Mouse (Mus musculus) adrenal gland, adult 18-20 months (tissue): ENCODE results near the gene Atf7. TPM values are rescaled to one million over a fixed set of nuclear protein-coding genes. Genes with fewer than 3 reads are reported as not detected.
"Not testable (repeated sequence)": the region's sequence is repeated elsewhere in the genome, so short reads cannot be mapped to it uniquely, and the experiment has no call there.

ENCODE experiments used
- DNase-seq, 2 experiments: peaks; one replicate each; pipeline ENCODE4 v3.0.0; 2021 to 2022; ENCODE audit warnings: low spot score in 2 of 2
- total RNA-seq, 2 experiments: library from RNA; stranded (reverse); gene quantifications; 1 replicate in 1 of 2; 2 replicates in 1 of 2; pipeline ENCODE4 v1.2.3; 2021

Gene Atf7
- total RNA-seq, 2 experiments from 2014 or later: 58.9 to 62.1 TPM

DNA sequence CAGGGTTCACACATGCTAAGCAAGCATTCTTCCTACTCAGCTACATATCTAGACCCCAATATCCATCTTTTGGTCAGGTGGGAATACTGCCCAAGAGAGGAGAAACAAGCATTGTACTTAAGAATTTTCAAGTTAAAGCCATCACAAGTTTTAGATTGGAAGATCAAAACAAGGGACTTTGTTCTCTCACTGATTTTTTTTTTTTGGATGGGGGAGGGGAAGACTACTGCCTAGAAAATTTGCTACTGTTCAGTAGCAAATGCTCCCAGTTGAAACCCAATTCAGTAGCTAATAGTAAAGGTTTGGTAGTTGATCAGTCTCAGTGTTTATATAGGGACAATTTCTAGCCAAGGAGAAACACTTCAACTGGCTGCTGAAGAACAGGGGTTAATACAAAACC lies 2.7 kb downstream of the Atf7 start:
- DNase-seq: no peak

DNA sequence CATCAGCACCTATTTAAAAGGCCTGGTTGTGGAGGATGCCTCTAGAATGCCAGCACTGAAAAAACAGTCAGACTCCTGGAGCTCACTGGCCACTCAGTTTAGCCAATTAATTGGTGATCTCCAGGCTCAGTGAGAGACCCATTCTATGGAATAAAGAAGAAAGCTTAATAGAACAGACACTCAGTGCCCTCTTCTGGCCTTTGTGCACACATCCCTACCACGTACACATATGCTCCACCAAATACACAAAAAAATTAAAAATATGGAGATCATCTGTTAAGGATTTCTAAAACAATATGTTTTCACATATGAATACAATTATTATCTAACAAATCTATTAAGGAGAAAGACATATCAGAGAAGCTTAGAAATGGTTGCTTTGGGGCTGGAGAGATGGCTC lies 4.5 kb downstream of the Atf7 start:
- DNase-seq: no peak

DNA sequence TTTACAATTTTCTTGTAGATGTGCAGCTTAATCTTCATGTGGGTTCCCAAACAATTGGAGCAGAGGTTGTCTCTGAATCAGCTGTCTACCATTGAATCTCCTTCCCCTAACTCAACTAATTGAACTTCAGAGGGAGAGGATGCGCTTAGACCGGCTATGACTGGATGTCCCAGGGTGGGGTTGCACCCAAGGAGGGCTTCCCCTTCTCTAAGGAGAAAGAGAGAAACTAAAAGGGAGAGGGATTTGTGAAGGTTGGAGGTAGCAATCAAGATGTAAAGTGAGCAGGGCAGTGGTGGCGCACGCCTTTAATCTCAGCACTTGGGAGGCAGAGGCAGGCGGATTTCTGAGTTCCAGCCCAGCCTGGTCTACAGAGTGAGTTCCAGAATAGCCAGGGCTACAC lies 5.8 kb downstream of the Atf7 start:
- no peak for DNase-seq

DNA sequence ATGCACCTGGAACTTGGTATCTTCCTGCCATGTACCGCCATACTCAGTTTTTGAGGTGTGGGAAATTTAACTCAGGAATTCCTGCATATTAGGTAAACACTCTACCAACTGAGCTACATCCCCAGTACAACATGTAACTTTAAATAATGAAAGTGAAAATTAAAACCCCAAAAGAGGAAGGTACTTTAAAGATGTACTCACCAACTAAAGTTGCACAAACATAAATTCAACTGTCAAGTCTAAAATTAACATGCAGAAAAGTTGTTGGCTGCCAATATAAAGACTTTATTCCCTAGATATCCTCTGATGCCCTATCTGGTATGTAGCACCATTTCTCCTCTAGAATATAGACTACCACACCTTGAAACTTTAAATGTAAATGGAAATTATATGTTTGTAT lies 7.6 kb downstream of the Atf7 start:
- no peak for DNase-seq

DNA sequence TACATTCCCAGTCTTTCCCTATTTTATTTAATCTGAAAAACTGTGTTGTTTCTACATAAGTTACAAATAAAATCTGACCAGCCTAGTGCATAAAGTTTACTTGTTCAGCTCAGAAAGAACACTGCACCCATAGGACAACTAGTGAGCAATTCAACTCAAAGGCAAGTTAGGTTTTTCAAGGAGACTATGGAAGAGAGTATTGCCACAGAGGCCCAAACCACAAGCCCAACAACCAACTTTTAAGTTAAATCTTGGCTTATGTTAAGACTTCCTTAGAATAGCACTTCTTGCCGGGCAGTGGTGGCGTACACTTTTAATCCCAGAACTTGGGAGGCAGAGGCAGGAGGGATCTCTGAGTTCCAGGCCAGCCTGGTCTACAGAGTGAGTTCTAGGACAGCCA lies 9.1 kb downstream of the Atf7 start:
- DNase-seq: no peak

DNA sequence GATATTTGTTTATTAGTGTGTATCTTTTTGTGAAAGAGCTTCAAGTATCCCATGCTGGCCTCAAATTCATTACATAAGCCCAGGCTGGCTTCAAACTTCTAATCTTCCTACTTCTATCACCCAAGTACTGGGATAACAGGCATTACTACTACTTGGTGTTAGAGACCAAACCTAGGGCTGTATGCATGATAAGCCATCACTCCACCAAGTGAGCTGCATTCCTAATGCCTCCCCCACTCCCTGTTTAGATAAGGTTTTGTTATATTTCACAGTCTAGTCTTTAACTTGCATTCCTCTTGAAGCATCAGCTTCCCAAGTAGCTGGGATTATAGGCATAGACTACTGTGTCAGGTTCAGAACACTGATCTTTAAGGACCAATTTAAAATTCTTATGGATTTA lies 11.0 kb downstream of the Atf7 start:
- DNase-seq: no peak

DNA sequence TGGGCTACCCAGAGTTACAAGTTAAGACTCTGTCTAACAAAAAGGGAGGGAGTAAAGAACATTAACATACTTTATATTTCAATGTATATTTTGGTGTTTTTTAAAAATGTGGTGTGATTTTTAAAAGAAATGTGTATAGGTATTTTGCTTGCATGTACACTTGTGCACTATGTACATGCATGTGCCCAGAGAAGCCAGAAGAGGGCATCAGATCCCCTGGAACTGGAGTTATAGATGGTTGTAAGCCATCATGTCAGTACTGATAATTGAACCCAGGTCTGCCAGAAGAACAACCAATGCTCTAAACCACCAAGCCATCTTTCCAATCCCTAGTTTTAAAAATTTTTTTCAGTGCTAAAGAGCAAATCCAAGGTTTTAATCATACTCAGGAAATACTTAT lies 12.3 kb downstream of the Atf7 start:
- DNase-seq: no peak

DNA sequence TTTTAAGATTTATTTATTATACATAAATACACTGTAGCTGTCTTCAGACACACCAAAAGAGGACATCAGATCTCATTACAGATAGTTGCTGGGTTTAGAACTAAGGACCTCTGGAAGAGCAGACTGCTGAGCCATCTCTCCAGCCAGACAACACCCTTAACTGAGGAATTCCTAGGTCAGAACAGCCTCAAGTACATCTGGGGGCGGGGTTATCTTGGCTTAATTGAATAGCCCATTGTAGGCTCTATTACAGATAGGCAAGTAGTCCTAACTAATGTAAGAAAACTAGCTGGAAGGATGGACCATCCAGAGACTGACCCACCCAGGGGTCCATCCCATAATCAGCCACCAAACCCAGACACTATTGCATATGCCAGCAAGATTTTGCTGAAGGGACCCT lies 16.7 kb downstream of the Atf7 start:
- not testable (repeated sequence) for DNase-seq

DNA sequence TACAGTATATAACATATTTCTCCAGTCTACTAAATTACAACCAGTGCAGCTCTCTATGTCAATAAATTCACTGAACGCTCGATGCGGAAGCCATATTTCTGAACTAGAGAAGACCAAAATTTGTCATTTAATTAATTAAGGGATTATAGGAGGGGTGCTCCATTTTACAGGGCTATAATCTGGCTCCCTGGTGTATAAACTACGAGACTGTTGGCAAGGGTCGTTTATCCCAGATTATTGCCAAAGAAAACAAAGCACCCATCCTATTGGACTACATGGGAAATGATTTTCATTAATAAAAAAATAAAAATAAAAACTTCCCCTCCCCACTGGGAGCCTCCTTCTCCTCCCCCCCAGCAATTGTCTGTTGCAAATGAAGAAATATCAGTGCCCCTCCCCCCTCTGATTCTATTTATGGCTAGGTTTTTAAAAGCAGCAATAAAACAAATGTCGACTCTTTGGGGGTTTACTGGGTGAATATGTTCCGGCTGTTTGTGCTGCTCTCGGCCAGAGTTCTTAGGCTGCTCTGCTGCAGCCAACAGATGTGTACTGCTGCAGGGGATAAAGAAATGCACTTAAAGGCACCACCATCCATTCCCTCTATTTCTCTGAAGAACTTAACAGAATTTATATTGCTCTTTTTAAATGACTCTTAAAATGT lies 31.1 kb downstream of the Atf7 start:
- no peak for DNase-seq

DNA sequence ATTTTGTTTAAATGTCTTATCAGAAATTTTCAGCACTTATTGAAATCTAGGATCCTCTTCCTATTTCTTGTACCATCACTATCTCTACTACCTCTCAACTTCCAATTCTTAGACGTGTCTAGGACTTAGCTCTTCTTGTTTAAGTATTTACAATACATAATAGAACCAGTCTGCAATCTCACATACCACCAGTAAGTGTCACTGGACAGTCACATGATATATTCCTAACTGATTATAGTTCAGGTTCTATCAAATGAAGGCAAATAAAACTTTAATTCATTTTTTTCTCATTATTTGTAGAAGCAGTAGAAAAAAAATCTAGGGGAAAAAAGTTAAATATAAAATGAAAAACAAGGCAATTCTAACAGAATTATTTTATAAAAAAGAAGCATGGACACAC lies 32.6 kb downstream of the Atf7 start:
- DNase-seq: no peak

DNA sequence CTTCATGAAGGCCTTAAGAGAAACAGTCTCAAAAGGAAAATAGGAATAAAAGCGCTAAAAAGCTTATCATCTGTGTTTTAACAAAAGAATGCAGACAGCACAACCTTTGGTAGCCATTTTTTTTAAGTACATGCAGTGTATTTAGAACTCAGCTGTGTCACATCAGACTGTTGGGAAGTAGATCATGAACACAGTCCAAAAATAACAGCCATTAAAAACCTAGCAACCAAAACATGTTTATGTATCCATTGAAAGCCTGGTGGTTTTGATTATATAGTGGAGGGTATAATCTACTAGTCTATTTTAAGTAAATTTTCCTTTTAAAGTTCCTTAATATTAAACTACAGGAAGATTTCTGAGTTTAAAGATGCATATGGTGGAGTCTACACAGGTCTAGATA lies 34.7 kb downstream of the Atf7 start:
- DNase-seq: no peak

DNA sequence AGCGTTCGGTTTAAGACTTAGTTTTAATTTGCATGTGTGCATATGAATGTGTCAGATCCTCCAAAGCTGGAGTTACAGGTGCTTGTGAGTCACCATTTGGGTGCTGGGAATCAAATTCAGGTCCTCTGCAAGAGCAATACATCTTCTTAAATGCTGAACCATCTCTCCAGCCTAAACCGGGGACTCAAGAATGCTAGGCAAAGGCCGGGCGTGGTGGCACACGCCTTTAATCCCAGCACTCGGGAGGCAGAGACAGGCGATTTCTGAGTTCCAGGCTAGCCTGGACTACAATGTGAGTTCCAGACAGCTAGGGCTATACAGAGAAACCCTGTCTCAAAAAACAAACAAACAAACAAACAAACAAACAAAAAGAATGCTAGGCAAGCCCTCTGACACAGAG lies 35.4 kb downstream of the Atf7 start:
- DNase-seq: no peak

DNA sequence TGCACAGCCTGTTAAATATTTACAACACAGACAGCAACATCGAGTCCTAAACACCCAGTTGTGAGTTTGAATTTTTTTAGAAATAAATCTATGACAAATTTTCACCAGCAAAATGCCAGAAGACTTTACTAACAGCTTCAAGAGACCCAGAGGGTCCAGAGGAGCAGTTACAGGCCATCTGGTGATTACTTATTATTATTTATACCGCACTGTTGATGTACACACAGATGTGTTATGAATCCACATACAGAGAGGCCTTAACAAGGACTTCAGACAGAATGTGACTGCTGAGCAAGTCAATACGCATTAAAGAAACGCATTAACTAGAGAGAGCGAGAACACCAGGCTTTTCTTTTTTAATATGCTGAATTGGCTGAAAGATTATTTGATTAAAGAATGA lies 39.8 kb downstream of the Atf7 start:
- DNase-seq: no peak

DNA sequence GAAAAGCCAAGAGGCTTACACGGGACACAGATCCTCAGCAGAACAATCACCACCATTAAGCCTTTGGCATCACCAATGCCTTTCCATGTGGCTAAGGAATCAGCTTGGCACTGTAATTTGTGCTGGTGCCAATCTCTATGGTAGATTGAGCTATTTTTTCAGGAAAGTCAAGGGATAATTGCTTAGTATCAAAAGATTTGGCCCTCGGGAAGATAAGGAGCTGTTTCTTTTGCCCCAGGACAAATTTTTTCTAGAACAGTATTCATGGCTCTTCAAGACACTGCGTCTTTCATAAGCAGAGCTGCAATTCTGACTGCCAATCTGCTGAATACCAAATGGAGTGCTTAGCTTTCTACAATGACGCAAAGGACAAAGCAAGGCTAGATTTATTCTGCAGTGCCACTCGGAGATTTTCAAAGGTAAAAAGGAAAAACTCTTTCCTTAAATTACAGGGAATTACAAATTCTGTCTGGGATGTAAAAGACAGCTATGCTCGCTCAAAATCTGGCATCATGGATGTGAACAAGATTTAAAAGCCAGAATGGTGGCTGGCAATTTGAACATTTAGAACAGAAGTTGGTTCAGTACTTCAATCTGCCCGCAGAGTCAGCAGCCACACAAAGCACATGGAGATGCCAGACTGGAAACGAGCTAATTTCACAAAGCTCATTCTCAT lies 41.4 kb downstream of the Atf7 start:
- no peak for DNase-seq

DNA sequence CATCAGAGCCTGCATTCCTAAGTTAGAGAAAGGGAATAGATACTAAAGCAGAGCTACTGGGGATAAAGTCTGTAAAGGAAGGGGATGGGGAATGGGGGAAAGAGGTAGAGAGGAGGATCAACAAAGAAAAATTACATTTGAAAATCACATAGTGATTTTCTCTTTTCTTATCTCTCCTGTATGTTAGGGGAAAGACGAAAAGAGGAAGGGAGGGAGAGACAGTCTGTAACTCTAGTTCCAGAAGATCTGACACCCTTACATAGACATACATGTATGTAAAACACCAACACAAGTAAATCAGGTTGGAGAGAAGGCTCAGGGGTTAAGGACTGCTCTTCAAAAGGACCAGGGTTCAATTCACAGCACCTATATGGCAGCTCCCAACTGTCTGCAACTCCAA lies 44.1 kb downstream of the Atf7 start:
- DNase-seq: no peak

DNA sequence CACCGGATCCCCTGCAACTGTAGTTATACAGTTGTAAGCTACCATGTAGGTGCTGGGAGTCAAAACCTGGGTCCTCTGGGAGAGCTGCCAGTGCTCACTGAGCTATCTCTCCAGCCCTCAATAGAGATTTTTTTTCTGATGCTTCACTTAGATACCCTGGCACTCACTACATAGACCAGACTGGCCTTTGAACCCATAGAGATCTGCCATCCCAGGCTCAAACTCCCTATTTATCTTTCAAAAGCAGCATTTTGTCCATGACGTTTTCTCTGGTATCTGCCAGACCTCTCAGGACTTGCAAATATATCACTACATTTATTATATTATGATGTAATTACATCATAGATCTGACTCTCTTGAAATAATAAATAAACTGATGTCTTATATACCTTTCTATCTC lies 46.9 kb downstream of the Atf7 start:
- no peak for DNase-seq

DNA sequence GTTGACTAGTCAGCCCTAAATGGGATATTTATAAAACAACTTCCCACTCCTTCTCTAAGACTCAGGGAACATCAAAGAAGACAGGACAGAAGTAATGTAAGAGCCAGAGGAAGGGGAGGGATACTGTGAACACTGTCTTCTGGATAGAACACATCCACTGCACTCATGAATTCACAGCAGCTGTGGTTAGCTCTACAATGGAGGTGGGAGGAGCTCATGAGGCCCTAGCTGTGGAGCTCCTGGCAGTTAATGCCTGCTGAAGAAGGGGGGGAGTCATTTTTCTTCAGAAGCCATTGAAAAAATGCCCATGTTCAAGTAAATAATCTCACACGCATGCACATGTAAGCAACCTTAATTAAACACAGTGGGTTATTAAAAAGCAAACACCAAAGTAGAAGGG lies 48.3 kb downstream of the Atf7 start:
- no peak for DNase-seq

DNA sequence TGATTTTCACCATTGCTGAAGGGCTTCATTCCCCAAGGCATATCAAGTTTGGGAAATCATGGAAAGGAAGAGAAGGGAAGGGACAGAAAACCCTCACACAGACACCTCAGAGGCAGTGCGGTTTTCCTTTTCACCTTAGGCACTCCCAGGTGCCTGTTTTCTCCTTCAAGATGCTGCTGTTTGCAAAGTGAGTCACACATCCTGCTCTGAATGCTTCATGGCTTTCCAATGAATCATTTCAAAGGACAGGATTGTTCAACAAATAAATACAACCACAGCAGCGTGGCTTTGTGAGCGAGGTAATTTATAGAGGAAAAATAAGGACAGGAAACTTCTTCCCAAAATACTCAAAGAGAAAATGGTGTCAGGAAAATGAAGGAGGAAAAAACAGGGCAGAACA lies 53.2 kb downstream of the Atf7 start:
- DNase-seq: no peak

DNA sequence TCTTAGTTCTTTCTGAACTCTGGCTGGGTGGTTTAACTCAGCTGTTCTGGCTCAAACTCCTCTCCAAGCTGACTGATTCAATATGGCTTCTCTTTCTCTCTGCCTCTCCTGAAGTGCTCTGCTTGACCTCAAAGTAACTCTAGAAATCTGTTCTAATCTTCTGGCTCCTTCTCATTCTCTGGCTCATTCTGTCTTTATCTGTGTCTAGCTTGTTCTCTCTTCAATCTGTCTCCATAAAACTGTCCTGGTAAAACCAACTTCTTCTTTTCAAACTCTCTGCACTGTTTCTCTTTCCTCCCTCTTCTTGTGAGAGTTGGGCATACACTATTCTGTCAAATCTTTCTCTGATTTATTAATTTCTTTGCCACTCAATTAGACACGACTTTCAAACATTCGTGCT lies 57.4 kb downstream of the Atf7 start:
- no peak for DNase-seq

DNA sequence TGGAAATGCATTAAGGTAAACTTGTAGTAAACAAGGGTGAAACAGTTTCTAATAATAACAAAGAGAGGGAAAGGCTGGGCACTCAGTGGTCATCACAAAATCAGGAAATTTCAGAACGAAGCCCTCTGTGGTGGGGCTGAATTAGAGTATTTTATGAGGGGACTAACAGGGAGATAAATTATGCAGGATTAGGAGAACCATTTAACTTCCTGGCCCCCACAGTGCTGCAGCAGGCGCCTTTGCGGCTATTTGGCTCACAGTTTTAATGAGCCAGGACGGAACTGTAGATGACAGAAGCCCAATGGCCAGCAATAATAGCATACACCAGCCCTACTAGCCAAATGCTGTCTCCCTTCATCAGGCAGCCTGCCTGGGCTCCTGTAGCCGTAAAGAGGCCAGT lies 61.6 kb downstream of the Atf7 start:
- DNase-seq: no peak

DNA sequence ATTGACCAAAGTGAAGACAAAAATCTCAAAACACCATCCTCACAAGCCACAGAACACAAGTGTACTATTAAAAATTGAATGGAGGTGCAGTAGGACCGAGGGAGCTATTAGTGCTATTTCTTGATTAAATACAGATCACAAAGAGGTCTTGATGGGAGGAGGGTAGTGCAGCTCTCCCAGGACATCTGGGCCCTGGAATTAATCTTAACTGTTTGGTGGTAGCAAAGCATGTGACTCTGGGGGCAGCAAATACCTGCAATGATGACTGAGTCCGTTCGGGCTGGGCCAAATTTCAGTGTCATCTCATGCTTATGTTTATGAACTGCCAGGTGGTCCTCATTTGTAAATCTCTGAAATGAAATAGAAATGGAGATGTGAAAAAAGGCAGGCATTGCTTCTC lies 62.2 kb downstream of the Atf7 start:
- DNase-seq: no peak

DNA sequence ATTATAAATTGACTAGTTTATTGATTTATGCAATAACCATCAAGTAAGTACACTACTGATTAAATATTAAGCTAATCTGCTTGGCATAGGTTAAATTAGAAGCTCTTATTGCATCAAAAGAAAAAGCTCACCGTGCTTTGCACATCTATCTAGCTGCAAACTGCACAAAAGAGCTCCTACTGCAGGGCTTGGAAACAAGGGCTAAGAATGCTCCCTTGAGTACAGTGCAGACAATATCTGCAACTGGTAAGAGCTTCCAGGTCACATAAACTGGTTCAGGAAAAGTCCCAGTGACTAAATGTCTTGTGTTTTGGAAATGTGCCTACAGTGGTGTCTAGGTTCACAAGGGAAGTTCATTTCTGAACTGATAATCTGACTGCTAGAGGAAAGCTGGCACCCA lies 62.8 kb downstream of the Atf7 start:
- DNase-seq: no peak

DNA sequence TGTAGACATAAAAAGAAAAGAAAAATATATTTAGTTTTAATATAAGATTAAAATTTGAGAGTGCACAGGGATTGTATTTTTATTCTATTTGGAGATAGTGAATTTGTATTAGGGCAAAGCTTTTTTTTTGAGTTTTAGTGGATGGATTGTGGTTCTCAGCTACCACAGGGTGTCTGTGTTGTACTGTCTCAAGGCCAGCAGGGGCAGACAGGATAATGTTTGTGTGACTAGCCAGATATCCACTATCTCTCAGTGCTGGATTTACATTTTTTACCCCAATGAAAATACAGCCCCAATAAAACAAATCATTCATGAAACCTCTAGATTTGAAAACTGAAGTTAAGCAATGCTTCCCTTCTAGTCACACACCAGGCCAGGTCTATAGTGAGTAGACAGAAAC lies 67.7 kb downstream of the Atf7 start:
- DNase-seq: no peak
